Comparison of ENCODE assay signal across 18 mouse cellular contexts in genomic region chr3:58989374-58989773, GRCm38 (mm10).
"Had no signal": no experiment of that assay in that cellular context is flagged by ENCODE, and none has a peak within 500 bp of the region (broad histone marks: within the 10 kb centered on the region; RNA-seq: fewer than 3 reads in every experiment).

No protein-coding gene starts in this region.

- H3K9ac ChIP-seq: kidney, embryonic 15.5 days; limb, embryonic 13.5 days; liver, embryonic 12.5 days; liver, embryonic 15.5 days; midbrain, embryonic 13.5 days; neural tube, embryonic 12.5 days; neural tube, embryonic 15.5 days had no signal

- ATAC-seq: liver, embryonic 12.5 days; midbrain, embryonic 13.5 days had no signal

- H3K9me3 ChIP-seq: kidney, embryonic 15.5 days; limb, embryonic 10.5 days; limb, embryonic 13.5 days; liver, embryonic 12.5 days; liver, embryonic 15.5 days; midbrain, embryonic 13.5 days; neural tube, embryonic 12.5 days; neural tube, embryonic 15.5 days had no signal

- H3K4me2 ChIP-seq: kidney, embryonic 15.5 days; limb, embryonic 13.5 days; liver, embryonic 12.5 days; liver, embryonic 15.5 days; midbrain, embryonic 13.5 days; neural tube, embryonic 12.5 days; neural tube, embryonic 15.5 days had no signal

- DNase-seq: kidney, adult 11 months; kidney, adult 8-10 months; kidney, postnatal 10 days; kidney, postnatal 36 days; liver; lung, adult 2 months; lung, postnatal 14 days; lung, postnatal 4 days; thymus, adult 18-20 months; thymus, postnatal 36 days had no signal

- H3K27ac ChIP-seq: kidney, embryonic 15.5 days; limb, embryonic 10.5 days; limb, embryonic 13.5 days; liver, embryonic 12.5 days; liver, embryonic 15.5 days; midbrain, embryonic 13.5 days; neural tube, embryonic 12.5 days; neural tube, embryonic 15.5 days had no signal

- H3K4me1 ChIP-seq: kidney, embryonic 15.5 days; limb, embryonic 10.5 days; limb, embryonic 13.5 days; liver, embryonic 12.5 days; liver, embryonic 15.5 days; neural tube, embryonic 12.5 days; neural tube, embryonic 15.5 days had no signal

- H3K4me3 ChIP-seq: kidney, embryonic 15.5 days; limb, embryonic 10.5 days; limb, embryonic 13.5 days; liver, embryonic 12.5 days; liver, embryonic 15.5 days; midbrain, embryonic 13.5 days; neural tube, embryonic 12.5 days; neural tube, embryonic 15.5 days had no signal

- H3K36me3 ChIP-seq: kidney, embryonic 15.5 days; limb, embryonic 10.5 days; limb, embryonic 13.5 days; liver, embryonic 12.5 days; liver, embryonic 15.5 days; midbrain, embryonic 13.5 days; neural tube, embryonic 12.5 days; neural tube, embryonic 15.5 days had no signal
